Mouse (Mus musculus): ENCODE measurements at regions not wholly inside any gene's neighbourhood (a gene's known extent, or its start where the extent isn't known, plus 50 kb on each side); places are given as distances from the start of the nearest gene placed in this dataset.

- TF ChIP-seq CTCF (IDR thresholded peaks at IDR 0.05; ENCODE audit: low read depth) (peak; percentile 99), EP300 (optimal IDR thresholded peaks at IDR 0.05) (no peak)
These were observed 54.2 kb downstream of the Rplp1 start for GRCm38 (mm10) chr9:61860147-61860546.

All from stomach, postnatal 0 days (tissue).